Mouse (Mus musculus) intestine, postnatal 0 days (tissue): ENCODE measurements around the gene Eipr1. TPM values are rescaled to one million over a fixed set of nuclear protein-coding genes. Genes with fewer than 3 reads are reported as not detected.

ENCODE experiments used
- ATAC-seq: fragments of 200-750 bp; cut with Nextera tagmentation; 2 replicates; pipeline ENCODE4 v1.8.0; 2017; ENCODE audit warnings: mild to moderate bottlenecking, moderate TSS enrichment, moderate library complexity
- H3K27ac ChIP-seq: fragments of 300-500 bp; sonication (generic); 2 replicates; pipeline ENCODE4 v1.5.1; 2014; ENCODE audit warnings: mild to moderate bottlenecking, low read depth, low read length, moderate library complexity
- H3K27me3 ChIP-seq: fragments of 300-500 bp; sonication (generic); replicated peaks from 2 replicates; pipeline ENCODE4 v1.6.1; 2014; ENCODE audit warnings: low read length, mixed read lengths; ENCODE audit not compliant: control insufficient read depth, insufficient read depth
- H3K36me3 ChIP-seq: fragments of 300-500 bp; sonication (generic); 2 replicates; pipeline ENCODE4 v1.6.1; 2014; ENCODE audit warnings: mild to moderate bottlenecking, moderate library complexity; ENCODE audit not compliant: control insufficient read depth, insufficient read depth
- H3K4me1 ChIP-seq: fragments of 300-500 bp; sonication (generic); replicated peaks from 2 replicates; pipeline ENCODE4 v1.6.1; 2014; ENCODE audit warnings: antibody characterized with exemption, low read length, mixed read lengths; ENCODE audit not compliant: control insufficient read depth, insufficient read depth
- H3K4me2 ChIP-seq: fragments of 300-500 bp; sonication (generic); replicated peaks from 2 replicates; pipeline ENCODE4 v1.6.1; 2014; ENCODE audit warnings: low read depth, mild to moderate bottlenecking, moderate library complexity
- H3K4me3 ChIP-seq: fragments of 300-500 bp; sonication (generic); 2 replicates; pipeline ENCODE4 v1.5.1; 2014; ENCODE audit warnings: low read depth, low read length
- H3K9ac ChIP-seq: fragments of 300-500 bp; sonication (generic); 2 replicates; pipeline ENCODE4 v1.6.1; 2014; ENCODE audit warnings: mild to moderate bottlenecking, low read depth, low read length
- H3K9me3 ChIP-seq: fragments of 300-500 bp; sonication (generic); 2 replicates; pipeline ENCODE4 v1.6.1; 2016; ENCODE audit warnings: mixed run types; ENCODE audit not compliant: control insufficient read depth
- CTCF ChIP-seq: sonication (generic); IDR thresholded peaks from 2 replicates; pipeline ENCODE4 v1.5.1; 2016; ENCODE audit warnings: low read depth, mild to moderate bottlenecking, control low read depth, antibody characterized with exemption, moderate library complexity
- WGBS: fragments of 180-500 bp; shearing (Covaris S2); extraction: QIAGEN DNeasy Blood & Tissue Kit; methylation state at CpG from one replicate; pipeline ENCODE4 v1.1.7; 2014; 5-methylcytosine and 5-hydroxymethylcytosine counted together
- polyA plus RNA-seq: library from polyadenylated mRNA; unstranded; fragments of >200 nt; fragmentation: Nextera tagmentation; extraction: Ambion mirVana; gene quantifications from 2 replicates; pipeline ENCODE4 v1.2.1, GENCODE M21; 2015

Eipr1 gene
- polyA plus RNA-seq, 1 experiment from 2014 or later, result 23.3 TPM

GRCm38 (mm10) chr12:28838971-28839370, 87.4 kb downstream of the Eipr1 start:
- TF ChIP-seq CTCF, result no peak
- WGBS, result 72% methylated on average over 7 of the region's 7 CpGs
- no peak overlapping the region for H3K4me3 ChIP-seq

GRCm38 (mm10) chr12:28841179-28841698, 89.6 kb downstream of the Eipr1 start:
- no peaks in the 10 kb centered on the region for H3K27me3 ChIP-seq
- TF ChIP-seq CTCF, result no peak
- no peak overlapping the region for H3K4me3 ChIP-seq
- ATAC-seq, result peak; percentile 41
- H3K9ac ChIP-seq, result no peak overlapping the region
- H3K4me2 ChIP-seq, result no peak overlapping the region
- WGBS, result 48% methylated on average over 5 of the region's 5 CpGs
- H3K27ac ChIP-seq, result no peak overlapping the region
- no peaks in the 10 kb centered on the region for H3K4me1 ChIP-seq
- no peaks in the 10 kb centered on the region for H3K9me3 ChIP-seq
- H3K36me3 ChIP-seq, result no peaks in the 10 kb centered on the region

More at GRCm38 (mm10) chr12:28838971-28839370, 87.4 kb downstream of the Eipr1 start:
- H3K9ac ChIP-seq, result no peak overlapping the region
- H3K27ac ChIP-seq, result no peak overlapping the region
- H3K36me3 ChIP-seq, result no peaks in the 10 kb centered on the region
- no peaks in the 10 kb centered on the region for H3K27me3 ChIP-seq
- H3K4me2 ChIP-seq, result no peak overlapping the region
- no peaks in the 10 kb centered on the region for H3K9me3 ChIP-seq
- H3K4me1 ChIP-seq, result no peaks in the 10 kb centered on the region
- ATAC-seq, result no peak

GRCm38 (mm10) chr12:28845811-28846210, 94.2 kb downstream of the Eipr1 start:
- H3K4me3 ChIP-seq, result no peak overlapping the region
- H3K27ac ChIP-seq, result no peak overlapping the region
- no peaks in the 10 kb centered on the region for H3K4me1 ChIP-seq
- no peak for ATAC-seq
- H3K4me2 ChIP-seq, result no peak overlapping the region
- H3K9me3 ChIP-seq, result no peaks in the 10 kb centered on the region
- TF ChIP-seq CTCF, result no peak
- 75% methylated on average over 8 of the region's 8 CpGs for WGBS
- H3K27me3 ChIP-seq, result no peaks in the 10 kb centered on the region
- H3K36me3 ChIP-seq, result no peaks in the 10 kb centered on the region
- H3K9ac ChIP-seq, result no peak overlapping the region

- ATAC-seq, result no peak
- 72% methylated on average over 6 of the region's 6 CpGs for whole genome bisulfite sequencing
- H3K4me2 ChIP-seq, result no peak overlapping the region
- no peaks in the 10 kb centered on the region for H3K27me3 ChIP-seq
- no peak overlapping the region for H3K27ac ChIP-seq
- H3K4me1 ChIP-seq, result no peaks in the 10 kb centered on the region
- H3K36me3 ChIP-seq, result no peaks in the 10 kb centered on the region
- TF ChIP-seq CTCF, result no peak
- no peaks in the 10 kb centered on the region for H3K9me3 ChIP-seq
- H3K9ac ChIP-seq, result no peak overlapping the region
- H3K4me3 ChIP-seq, result no peak overlapping the region
Measured at GRCm38 (mm10) chr12:28847401-28847800, 95.8 kb downstream of the Eipr1 start.

GRCm38 (mm10) chr12:28848726-28849612, 97.4 kb downstream of the Eipr1 start:
- WGBS, result 73% methylated on average over 18 of the region's 18 CpGs
- no peak for ATAC-seq
- no peaks in the 10 kb centered on the region for H3K9me3 ChIP-seq
- no peaks in the 10 kb centered on the region for H3K4me1 ChIP-seq
- no peak for TF ChIP-seq CTCF
- no peaks in the 10 kb centered on the region for H3K36me3 ChIP-seq
- H3K27me3 ChIP-seq, result no peaks in the 10 kb centered on the region
- H3K27ac ChIP-seq, result no peak overlapping the region
- H3K4me2 ChIP-seq, result no peak overlapping the region
- no peak overlapping the region for H3K9ac ChIP-seq
- H3K4me3 ChIP-seq, result no peak overlapping the region

GRCm38 (mm10) chr12:28859495-28860263, 108.1 kb downstream of the Eipr1 start:
- H3K4me2 ChIP-seq, result no peak overlapping the region
- H3K36me3 ChIP-seq, result no peaks in the 10 kb centered on the region; the same call in 1 of the 2 replicates
- no peaks in the 10 kb centered on the region for H3K4me1 ChIP-seq
- TF ChIP-seq CTCF, result no peak
- WGBS, result 80% methylated on average over 11 of the region's 11 CpGs
- no peak overlapping the region for H3K27ac ChIP-seq
- H3K4me3 ChIP-seq, result no peak overlapping the region
- no peaks in the 10 kb centered on the region for H3K9me3 ChIP-seq
- no peak overlapping the region for H3K9ac ChIP-seq
- ATAC-seq, result no peak
- no peaks in the 10 kb centered on the region for H3K27me3 ChIP-seq
